Mouse (Mus musculus) myocyte (in vitro differentiated cells): ENCODE data around the gene Tnfsf10.

Experiments
- E2F4 ChIP-seq: IDR thresholded peaks from one replicate; pipeline ENCODE4 v1.6.1; 2011; ENCODE audit warnings: mild to moderate bottlenecking, control low read depth, moderate library complexity; ENCODE audit not compliant: insufficient read depth
- MAX ChIP-seq: IDR thresholded peaks from one replicate; pipeline ENCODE4 v1.6.1; 2011; ENCODE audit warnings: low read depth, mild to moderate bottlenecking, control low read depth
- POLR2A ChIP-seq: IDR thresholded peaks from one replicate; pipeline ENCODE4 v1.6.1; 2011; ENCODE audit warnings: low read depth, mild to moderate bottlenecking, control low read depth, moderate library complexity; ENCODE audit not compliant: insufficient read length
- TCF12 ChIP-seq: IDR thresholded peaks from one replicate; pipeline ENCODE4 v1.6.1; 2011; ENCODE audit warnings: mild to moderate bottlenecking, control low read depth; ENCODE audit not compliant: poor library complexity, insufficient read depth, severe bottlenecking

DNA sequence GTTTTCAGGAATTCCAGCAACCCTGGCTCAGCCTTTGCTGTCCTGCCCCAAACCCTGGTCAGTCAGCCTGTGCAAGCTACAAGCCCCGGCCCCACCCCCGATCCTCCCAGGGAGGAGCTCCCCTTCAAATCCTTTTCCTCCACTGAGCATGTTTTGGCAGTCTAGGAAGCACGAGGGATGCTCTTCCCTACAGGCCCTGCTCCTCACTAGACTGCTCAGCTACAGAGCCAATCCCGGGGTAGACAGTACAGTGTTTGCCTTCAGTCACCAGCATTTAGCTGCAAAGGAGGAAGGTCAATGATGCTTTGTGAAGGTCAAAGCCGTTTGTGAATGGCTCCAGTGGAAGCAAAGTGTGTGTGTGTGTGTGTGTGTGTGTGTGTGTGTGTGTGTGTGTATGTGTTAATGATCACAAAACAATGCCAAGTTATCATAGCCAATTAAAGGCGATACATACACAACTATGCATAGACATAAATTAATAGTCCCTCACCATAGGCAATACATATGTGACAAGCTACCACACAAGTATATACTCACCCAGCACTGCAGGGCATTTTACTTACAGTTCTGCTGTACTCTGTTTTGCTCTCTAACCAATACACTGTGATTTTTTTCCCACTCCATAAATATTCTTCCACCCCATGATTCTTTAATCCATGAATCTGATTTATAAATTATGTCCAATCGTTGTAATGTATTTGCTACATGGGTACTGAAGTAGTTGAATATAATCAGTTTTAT lies 23.0 kb upstream of the Tnfsf10 start:
- TF ChIP-seq E2F4: no peak
- no peak for TF ChIP-seq TCF12
- no peak for TF ChIP-seq POLR2A
- no peak for TF ChIP-seq MAX
